Mouse (Mus musculus): ENCODE data around the gene Baz2b.
A peak's percentile ranks its signal among the peaks of the same experiment; 100 is the strongest.
"Not testable (repeated sequence)": the region's sequence is repeated elsewhere in the genome, so short reads cannot be mapped to it uniquely, and the experiment has no call there.

Baz2b gene

DNA sequence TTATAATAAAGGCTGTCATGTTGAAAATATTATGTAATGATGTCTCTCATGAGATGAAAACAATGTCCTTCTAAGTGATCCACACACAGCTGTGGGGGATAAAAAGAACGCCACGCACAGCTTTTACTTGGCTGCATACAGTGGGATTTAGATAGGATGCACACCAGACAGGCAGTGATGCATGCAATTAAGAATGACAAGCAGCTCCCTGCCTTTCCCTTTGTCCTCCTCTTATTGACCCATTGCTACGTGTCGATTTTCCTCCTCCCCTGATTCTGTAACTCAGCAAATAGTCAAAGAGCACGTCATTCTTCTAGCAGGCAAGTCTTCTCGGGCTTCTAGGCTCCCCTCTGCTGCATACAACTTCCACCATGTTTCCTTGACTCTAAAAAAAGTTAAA, 119.4 kb downstream of the Baz2b start:
- no peak for DNase-seq (ENCODE audit: low spot score in 2 of 2)

DNA sequence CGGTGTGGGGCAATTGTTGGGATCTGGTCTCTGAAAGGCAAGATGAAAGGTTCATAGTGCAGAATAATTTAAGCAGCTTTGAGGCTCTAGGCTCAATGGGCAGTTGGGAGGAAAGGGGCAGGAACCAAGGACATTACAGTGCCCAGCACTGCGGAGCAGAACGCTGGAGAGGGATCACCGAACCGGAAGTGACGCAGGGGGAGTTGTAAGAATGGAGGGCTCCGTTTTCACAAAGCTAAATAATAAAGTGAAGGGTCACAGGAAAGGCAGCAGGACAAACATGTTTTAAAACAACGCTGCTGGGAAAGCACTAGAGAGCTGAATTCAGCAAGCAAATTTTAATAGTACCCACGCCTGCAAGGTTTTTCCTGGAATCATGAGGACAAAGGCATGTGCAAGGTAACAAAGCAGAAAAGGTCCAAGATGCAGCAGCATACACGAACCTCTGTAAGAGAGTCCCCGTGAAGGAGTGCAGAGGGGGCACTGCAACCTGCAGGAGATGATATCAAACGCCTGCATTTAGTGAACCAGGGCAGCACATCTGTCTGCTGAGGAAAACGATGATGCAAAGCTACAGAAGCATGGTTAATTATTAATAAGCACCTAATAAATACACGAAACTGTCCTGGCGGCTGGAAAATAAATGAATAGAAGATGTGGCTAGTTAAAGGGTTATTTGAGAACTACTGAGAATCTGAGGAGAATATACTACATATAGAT, 120.0 kb downstream of the Baz2b start:
- DNase-seq (ENCODE audit: low spot score in 2 of 2): no peak

DNA sequence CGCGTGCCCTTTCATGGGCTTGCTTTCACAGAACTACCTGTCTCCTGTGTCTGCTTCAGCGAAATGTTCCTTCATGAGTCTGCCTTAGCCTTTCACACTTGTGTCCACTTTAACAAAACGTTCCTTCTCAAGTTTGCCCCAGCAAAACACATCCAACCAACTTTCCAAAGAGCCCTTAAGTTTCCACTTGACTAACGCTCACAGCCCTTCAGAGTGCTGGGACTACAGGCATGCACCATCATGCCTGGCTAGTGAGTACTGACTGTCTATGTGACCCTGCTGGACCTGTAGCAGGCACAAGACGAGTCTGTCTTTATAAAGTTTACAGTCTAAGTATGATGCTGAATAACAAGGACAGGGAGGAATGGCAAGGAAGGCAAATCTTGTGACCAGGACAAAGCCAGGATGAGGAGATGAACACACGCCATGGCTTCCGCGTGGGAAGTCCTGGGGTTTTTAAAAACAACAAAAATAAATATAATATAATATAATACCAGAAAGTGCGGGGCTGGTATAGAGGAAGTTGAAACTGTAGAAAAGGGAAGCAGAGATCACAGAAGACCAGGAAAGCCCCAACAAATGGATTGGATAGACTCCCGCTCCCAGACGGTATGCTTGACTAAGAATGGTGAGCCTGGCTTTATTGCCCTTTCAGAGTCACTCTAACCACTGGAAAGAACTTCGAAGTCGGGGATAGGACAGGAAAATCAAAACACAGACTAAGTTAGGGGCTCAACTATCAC, 120.7 kb downstream of the Baz2b start:
- no peak for DNase-seq (ENCODE audit: low spot score in 2 of 2)

GRCm38 (mm10) chr2:60086197-60086903, 123.3 kb downstream of the Baz2b start:
- DNase-seq (ENCODE audit: low spot score in 2 of 2): no peak

DNA sequence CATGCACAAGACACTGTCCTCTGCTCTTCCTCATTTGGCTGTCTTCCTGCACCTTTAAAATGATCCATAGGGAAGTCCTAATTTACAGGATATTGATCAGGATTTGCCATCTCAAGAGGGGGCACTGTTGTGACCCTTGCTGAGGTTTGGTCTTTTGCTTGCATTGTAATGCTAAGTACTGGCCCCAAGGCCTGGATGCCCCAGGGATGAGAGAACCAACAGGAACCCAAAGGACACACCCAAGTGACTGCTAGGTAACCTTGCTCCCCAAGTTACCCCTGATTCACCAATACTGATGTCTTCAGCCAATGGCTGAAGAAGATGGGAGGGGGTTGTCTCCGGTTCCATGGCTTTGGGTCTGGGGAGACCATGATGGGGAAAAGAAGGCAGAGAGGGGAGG, 124.8 kb downstream of the Baz2b start:
- no peak for DNase-seq (ENCODE audit: low spot score in 2 of 2)

DNA sequence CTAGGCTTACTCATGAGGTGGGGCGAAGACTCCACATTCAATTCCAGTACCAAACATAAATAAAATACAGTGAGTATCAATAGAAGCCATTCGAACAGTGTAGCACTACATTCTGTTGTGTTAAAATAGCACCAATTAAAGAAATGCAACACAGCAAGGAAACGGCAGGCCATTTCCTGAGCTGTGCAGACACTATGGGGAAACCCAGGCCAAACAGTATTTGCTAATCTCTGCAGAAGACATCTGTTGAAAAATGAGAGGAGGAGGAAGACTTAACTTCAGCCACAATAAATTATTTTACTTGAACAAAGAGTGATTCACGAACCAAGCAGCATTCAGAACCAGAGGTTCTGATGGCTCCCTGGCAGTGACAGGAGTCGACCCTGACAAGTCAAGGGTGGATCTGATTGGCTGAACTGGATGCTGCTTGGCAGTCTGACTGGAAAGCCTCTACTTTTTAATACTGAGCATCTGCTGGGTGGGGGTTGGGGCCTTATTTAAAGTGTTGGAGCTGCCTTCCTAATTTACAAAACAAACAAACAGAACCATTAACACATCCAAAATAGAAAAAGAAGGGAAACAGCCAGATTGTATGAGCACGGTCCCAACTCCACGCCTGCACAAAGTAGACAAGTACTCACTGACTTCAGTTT, 126.5 kb downstream of the Baz2b start:
- DNase-seq (ENCODE audit: low spot score in 2 of 2): no peak

- no peak for DNase-seq (ENCODE audit: low spot score in 2 of 2)
Measured at GRCm38 (mm10) chr2:60082225-60082624, 127.4 kb downstream of the Baz2b start.

DNA sequence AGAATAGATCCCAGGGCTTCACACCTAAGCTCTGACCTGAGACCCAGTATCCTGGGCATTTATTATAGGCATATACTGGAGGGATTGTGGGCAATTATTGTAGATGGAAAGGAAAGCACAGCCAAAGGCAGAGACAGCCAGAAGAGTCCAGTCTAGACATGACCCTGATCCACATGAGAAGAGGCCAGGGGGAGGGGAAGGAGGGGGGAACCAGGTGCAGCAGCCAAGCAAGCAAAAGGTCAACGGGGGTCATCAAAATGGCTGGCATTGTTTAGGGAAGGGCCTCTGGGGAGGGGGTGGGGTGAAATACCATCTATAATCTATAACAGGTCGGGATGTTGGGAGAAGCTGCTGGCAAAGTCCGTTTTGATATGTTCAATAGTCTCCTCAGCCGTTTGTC, 128.8 kb downstream of the Baz2b start:
- DNase-seq (ENCODE audit: low spot score in 2 of 2): no peak

DNA sequence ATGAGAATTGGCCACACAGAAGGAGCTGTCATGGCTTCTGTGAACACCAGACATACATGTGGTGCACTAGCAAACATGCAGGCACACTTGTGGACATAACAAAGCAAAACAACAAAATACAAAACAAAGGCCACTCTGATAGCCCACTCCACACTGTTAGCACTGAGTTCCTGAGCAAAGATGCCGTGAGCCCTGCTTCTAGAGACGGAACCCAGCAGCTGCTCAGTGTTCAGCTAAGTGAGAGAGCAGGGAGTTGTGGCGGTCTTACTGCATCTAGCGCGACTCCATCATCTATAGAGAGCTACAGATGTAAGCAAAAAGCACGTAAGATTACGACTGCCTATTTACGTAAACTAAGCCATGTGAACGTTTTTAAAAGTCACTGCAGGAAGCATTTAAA, 132.0 kb downstream of the Baz2b start:
- no peak for DNase-seq (ENCODE audit: low spot score in 2 of 2)

DNA sequence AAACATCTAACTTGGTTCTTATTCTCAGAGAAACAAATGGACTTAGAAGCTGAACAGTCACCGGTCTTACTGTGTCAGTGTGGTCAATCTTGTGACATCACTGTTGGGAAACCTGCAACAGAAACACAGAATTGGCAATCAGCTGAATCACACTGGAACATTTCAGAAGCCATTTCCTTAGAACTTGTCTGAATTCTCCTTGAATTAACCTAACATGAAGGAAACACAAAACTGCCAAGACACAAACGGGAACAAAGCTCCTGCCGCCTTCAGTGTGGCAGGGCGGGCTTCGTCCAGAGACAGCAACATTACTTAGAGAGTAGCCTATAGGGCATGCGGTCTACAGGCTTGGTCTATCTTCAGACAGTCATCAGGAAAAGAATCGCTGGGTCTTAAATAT, 132.8 kb downstream of the Baz2b start:
- DNase-seq (ENCODE audit: low spot score in 2 of 2): no peak

GRCm38 (mm10) chr2:60076025-60076424, 133.6 kb downstream of the Baz2b start:
- no peak for DNase-seq (ENCODE audit: low spot score in 2 of 2)

- not testable (repeated sequence) for DNase-seq (ENCODE audit: low spot score in 2 of 2)
Measured at GRCm38 (mm10) chr2:60073798-60074197, 135.8 kb downstream of the Baz2b start.

- DNase-seq (ENCODE audit: low spot score in 2 of 2): peak; percentile 49 to 71
Measured at GRCm38 (mm10) chr2:60071813-60072212, 137.8 kb downstream of the Baz2b start.

- no peak for DNase-seq (ENCODE audit: low spot score in 2 of 2)
Measured at GRCm38 (mm10) chr2:60070938-60071337, 138.7 kb downstream of the Baz2b start.

- no peak for DNase-seq (ENCODE audit: low spot score in 2 of 2)
Measured at GRCm38 (mm10) chr2:60068468-60068867, 141.2 kb downstream of the Baz2b start.

- DNase-seq (ENCODE audit: low spot score in 2 of 2): no peak
Measured at GRCm38 (mm10) chr2:60065415-60065814, 144.2 kb downstream of the Baz2b start.

GRCm38 (mm10) chr2:60060185-60060775, 149.4 kb downstream of the Baz2b start:
- DNase-seq (ENCODE audit: low spot score in 2 of 2): no peak

DNA sequence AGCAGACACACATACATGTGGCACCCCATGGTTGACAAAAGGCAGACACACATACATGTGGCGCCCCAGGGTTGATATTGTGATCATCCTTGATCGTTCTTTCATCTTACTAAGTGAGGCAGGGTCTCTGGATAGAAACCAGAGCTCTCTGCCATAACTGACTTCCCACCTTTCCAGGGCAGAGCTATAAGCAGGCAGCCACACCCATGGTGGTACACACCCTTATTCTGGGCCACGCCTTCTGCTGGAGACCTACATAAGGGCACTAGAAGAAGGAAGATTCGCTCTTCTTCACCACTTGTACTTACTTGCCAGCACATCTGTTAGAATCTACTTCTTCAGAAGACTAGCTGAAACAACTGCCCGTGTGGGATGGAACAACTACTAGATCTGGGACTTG, 150.3 kb downstream of the Baz2b start:
- DNase-seq (ENCODE audit: low spot score in 2 of 2): no peak

DNA sequence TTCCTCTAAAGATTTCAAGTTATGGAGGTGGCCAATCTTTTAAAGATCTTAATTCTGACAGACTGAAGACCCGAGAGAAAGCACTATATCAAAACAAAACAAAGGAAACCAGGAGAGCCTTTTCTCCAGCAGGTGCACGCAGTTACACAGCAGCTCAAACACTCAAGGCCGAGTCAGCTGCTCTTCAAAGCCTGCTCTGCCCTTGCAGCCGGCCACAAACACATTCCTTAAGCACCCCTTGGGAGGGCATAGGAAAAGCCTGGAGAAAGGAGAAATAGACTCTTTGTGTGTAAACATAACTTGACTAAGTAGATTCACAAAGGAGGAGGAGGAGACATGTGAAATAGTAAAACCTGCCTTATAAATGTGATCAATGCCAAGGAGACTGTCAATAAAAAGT, 153.6 kb downstream of the Baz2b start:
- no peak for DNase-seq (ENCODE audit: low spot score in 2 of 2)

DNA sequence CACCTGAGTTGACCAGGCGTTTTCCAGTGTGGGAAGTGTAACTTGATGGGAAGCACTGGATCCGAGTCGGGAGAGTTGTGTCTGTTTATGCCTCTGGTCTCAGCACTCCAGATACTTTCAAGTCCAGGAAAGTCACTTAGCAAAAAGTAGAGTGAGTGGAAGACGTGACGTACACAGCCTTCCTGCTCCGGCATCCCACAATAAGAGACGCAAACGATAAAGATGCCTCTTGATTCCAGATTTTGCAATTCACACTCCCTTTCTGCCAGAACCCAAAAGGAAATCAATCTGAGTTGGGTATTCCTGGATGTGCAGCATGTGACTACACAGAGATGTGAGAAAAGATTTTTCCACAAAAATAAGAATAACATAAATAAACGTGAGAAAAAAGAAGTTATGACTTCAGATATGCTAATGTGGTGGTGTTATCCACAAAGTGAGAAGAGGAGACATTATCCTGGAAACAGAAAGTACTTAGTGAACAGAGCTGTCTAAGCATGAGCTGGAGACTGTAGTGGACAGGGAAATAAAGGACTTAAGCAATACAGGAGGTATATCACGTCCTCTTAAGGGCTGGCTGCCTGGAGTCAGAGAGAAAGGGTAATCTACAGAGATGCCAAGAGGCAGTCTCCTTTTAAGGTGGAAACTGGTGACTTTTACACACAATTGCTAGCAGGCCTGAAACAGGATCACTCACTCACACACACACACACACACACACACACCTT, 154.7 kb downstream of the Baz2b start:
- no peak for DNase-seq (ENCODE audit: low spot score in 2 of 2)

Data from spleen, postnatal 4 days (tissue).